Mouse (Mus musculus) limb, embryonic 13.5 days (tissue): ENCODE results near the gene C530025M09Rik. TPM values are rescaled to one million over a fixed set of nuclear protein-coding genes. Genes with fewer than 3 reads are reported as not detected.

Experiments used
- ATAC-seq: fragments of 200-750 bp; cut with Nextera tagmentation; 2 replicates; pipeline ENCODE4 v1.8.0; 2017; ENCODE audit warnings: low read depth, moderate number of reproducible peaks, moderate TSS enrichment; ENCODE audit not compliant: low FRiP score
- H3K27ac ChIP-seq: fragments of 300-500 bp; sonication (generic); 2 replicates; pipeline ENCODE4 v1.5.1; 2015; ENCODE audit warnings: inconsistent platforms, mild to moderate bottlenecking, moderate library complexity
- H3K27me3 ChIP-seq: fragments of 300-500 bp; sonication (generic); 2 replicates; pipeline ENCODE4 v1.6.1; 2015; ENCODE audit warnings: mild to moderate bottlenecking, inconsistent platforms
- H3K36me3 ChIP-seq: fragments of 300-500 bp; sonication (generic); 2 replicates; pipeline ENCODE4 v1.6.1; 2015; ENCODE audit warnings: inconsistent platforms, mild to moderate bottlenecking, moderate library complexity
- H3K4me1 ChIP-seq: fragments of 300-500 bp; sonication (generic); 2 replicates; pipeline ENCODE4 v1.6.1; 2015; ENCODE audit warnings: inconsistent platforms
- H3K4me2 ChIP-seq: fragments of 300-500 bp; sonication (generic); replicated peaks from 2 replicates; pipeline ENCODE4 v1.6.1; 2015; ENCODE audit warnings: inconsistent platforms, mild to moderate bottlenecking, moderate library complexity
- H3K4me3 ChIP-seq: fragments of 300-500 bp; sonication (generic); 2 replicates; pipeline ENCODE4 v1.5.1; 2015; ENCODE audit warnings: moderate library complexity, mild to moderate bottlenecking, inconsistent platforms
- H3K9ac ChIP-seq: fragments of 300-500 bp; sonication (generic); 2 replicates; pipeline ENCODE4 v1.6.1; 2015; ENCODE audit warnings: mild to moderate bottlenecking, inconsistent platforms
- H3K9me3 ChIP-seq: fragments of 300-500 bp; sonication (generic); 2 replicates; pipeline ENCODE4 v1.6.1; 2016; ENCODE audit warnings: inconsistent platforms
- WGBS: fragments of 180-500 bp; shearing (Covaris S2); methylation state at CpG from one replicate; pipeline ENCODE4 v1.1.7; 2015; 5-methylcytosine and 5-hydroxymethylcytosine counted together
- polyA plus RNA-seq: library from polyadenylated mRNA; unstranded; fragments of >200 nt; fragmentation: Nextera tagmentation; extraction: Ambion mirVana; gene quantifications from 2 replicates; pipeline ENCODE4 v1.2.1, GENCODE M21; 2015

C530025M09Rik gene
- polyA plus RNA-seq, 1 experiment from 2014 or later, result 0.45 TPM

DNA sequence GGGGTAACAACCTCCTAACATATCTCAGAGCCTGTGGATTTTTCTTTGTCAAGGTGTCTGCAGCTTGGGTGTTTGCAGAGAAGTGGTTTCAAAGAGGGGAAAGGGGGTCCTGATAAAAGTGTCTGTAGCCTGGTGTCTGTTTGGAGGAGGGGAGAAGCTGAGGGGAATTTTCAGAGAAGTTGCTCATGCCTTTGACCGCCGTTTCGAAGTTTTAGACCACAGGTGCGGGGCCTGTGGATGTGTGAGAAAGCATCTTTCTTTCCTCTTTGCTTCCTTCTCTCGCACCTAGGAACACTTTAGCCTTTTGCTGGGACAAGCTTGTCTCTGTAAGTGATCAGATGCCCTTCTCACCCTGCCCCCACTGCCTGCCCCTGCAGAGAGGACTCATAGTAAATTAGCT is 1.3 kb upstream of the C530025M09Rik start:
- H3K27me3 ChIP-seq, result peaks cover 49% of the 10 kb centered on the region
- H3K9me3 ChIP-seq, result no peaks in the 10 kb centered on the region
- peak overlapping the region; percentile 65 for H3K4me3 ChIP-seq
- 9% methylated on average over 5 of the region's 5 CpGs for WGBS
- ATAC-seq, result no peak
- H3K4me1 ChIP-seq, result peaks cover 17% of the 10 kb centered on the region
- no peak overlapping the region for H3K9ac ChIP-seq
- peak overlapping the region; percentile 89 for H3K4me2 ChIP-seq
- no peak overlapping the region for H3K27ac ChIP-seq
- no peaks in the 10 kb centered on the region for H3K36me3 ChIP-seq

GRCm38 (mm10) chr2:149831459-149832245 is 639 bp upstream of the C530025M09Rik start:
- Histone ChIP-seq H3K4me3 (peak overlapping the region; percentile 65), H3K9ac (peak overlapping the region; percentile 68), H3K27me3 (peaks cover 49% of the 10 kb centered on the region), H3K27ac (no peak overlapping the region), H3K4me2 (peak overlapping the region; percentile 89), H3K9me3 (no peaks in the 10 kb centered on the region), H3K36me3 (no peaks in the 10 kb centered on the region), H3K4me1 (peaks cover 17% of the 10 kb centered on the region)
- ATAC-seq, result no peak
- 1% methylated on average over 29 of the region's 29 CpGs for WGBS

DNA sequence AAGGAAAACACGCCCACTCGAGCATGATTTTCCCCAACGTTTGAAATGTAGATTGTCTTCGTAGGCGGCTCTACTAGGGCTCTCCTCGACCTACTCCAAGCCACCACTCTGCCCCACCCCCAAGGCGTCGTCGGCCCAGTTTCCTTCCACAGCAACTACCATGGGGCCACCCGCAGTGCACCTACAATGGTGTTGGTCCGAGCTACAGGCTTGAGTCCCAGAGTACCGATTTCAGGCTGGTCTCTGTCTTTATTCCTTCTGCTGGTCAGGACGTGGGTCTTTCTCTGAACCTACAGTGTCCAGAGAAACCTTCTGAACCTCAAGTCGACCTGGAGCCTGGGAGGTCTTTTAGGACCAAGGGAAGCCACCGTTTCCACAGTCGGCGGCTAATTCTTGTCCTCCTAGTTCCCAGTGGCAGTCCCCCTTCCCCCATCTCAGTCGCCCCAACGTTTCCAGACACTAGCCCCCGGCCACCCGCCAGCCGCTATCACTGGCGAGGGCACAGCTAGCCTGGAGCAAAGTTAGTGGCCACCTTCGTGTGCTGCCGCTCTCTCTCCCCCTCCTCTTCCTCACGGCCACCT is 968 bp downstream of the C530025M09Rik start:
- WGBS, result 2% methylated on average over 26 of the region's 26 CpGs
- no peak overlapping the region for H3K27ac ChIP-seq
- H3K27me3 ChIP-seq, result peaks cover 52% of the 10 kb centered on the region
- peaks cover 17% of the 10 kb centered on the region for H3K4me1 ChIP-seq
- H3K4me3 ChIP-seq, result peak overlapping the region; percentile 65
- no peaks in the 10 kb centered on the region for H3K36me3 ChIP-seq
- peak; percentile 48 for ATAC-seq
- peak overlapping the region; percentile 68 for H3K9ac ChIP-seq
- H3K4me2 ChIP-seq, result peak overlapping the region; percentile 89
- H3K9me3 ChIP-seq, result no peaks in the 10 kb centered on the region

- no peak for ATAC-seq
- H3K27ac ChIP-seq, result no peak within 1 kb of the TSS
- 80% methylated on average over 2 of the region's 2 CpGs for WGBS
Observed at GRCm38 (mm10) chr2:149828911-149829310, 2.1 kb downstream of the C530025M09Rik start, which contains the start of gene Syndig1. Gene Syndig1 (plus strand): TSS chr2:149829211.

GRCm38 (mm10) chr2:149820201-149820600 is 10.8 kb downstream of the C530025M09Rik start:
- Histone ChIP-seq H3K4me1 (no peaks in the 10 kb centered on the region), H3K36me3 (no peaks in the 10 kb centered on the region), H3K9me3 (no peaks in the 10 kb centered on the region), H3K27me3 (no peaks in the 10 kb centered on the region), H3K9ac (no peak overlapping the region), H3K27ac (no peak overlapping the region), H3K4me3 (no peak overlapping the region), H3K4me2 (no peak overlapping the region)
- ATAC-seq, result no peak
- 43% methylated on average over 2 of the region's 2 CpGs for WGBS

More at GRCm38 (mm10) chr2:149828911-149829310, 2.1 kb downstream of the C530025M09Rik start, which contains the start of gene Syndig1:
- Histone ChIP-seq H3K9me3 (no peaks in the 10 kb centered on the region), H3K4me1 (peaks cover 17% of the 10 kb centered on the region), H3K36me3 (no peaks in the 10 kb centered on the region), H3K4me2 (peak within 1 kb of the TSS; percentile 89), H3K4me3 (peak within 1 kb of the TSS; percentile 65), H3K27me3 (peaks cover 52% of the 10 kb centered on the region), H3K9ac (peak within 1 kb of the TSS; percentile 68; the same call in 1 of the 2 replicates)

DNA sequence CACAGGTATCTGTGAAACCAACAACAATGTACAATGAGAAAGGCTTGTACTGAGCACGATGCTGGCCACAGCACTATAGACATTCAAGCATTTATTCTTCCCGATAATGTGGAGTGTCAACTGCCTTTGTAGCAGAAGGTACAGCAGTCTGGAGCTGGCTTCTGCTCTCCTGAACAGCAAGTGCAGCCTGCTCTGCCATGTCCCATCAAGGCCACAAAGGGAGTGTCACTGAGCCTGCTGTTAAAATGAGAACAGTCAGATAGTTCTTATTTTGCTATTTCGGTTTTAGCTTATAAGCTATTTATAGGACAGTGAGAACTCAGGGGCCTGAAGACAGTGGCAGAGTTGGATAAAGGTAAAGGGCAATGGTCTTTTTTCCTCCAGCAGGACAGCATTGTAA is 11.3 kb downstream of the C530025M09Rik start:
- Histone ChIP-seq H3K4me3 (no peak overlapping the region), H3K9me3 (no peaks in the 10 kb centered on the region), H3K27me3 (no peaks in the 10 kb centered on the region), H3K27ac (no peak overlapping the region), H3K4me2 (no peak overlapping the region), H3K4me1 (no peaks in the 10 kb centered on the region), H3K36me3 (no peaks in the 10 kb centered on the region), H3K9ac (no peak overlapping the region)
- no peak for ATAC-seq
- 89% methylated on average over 3 of the region's 3 CpGs for WGBS

DNA sequence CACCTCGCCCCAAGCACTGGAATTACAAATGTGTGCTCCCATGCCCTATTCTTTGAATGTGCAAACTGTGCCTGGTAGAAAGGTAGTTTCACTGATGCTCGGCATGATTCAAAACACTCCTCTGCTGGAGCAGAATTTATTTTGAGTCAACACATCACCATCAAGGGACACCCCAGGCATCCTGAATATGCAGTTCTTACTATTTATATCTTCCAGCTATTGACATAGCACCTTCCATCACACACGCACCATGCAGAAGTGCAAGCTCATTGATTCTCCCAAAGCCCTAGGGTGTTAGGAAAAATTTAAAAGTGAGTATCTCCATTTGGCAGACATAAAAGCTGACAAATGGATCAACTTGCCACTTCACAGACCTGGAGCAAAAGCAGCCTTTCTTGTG is 12.6 kb downstream of the C530025M09Rik start:
- ATAC-seq, result no peak
- 72% methylated on average over 3 of the region's 3 CpGs for WGBS
- no peak overlapping the region for H3K4me3 ChIP-seq
- no peaks in the 10 kb centered on the region for H3K36me3 ChIP-seq
- no peak overlapping the region for H3K27ac ChIP-seq
- H3K9ac ChIP-seq, result no peak overlapping the region
- H3K4me1 ChIP-seq, result no peaks in the 10 kb centered on the region
- H3K4me2 ChIP-seq, result no peak overlapping the region
- H3K9me3 ChIP-seq, result no peaks in the 10 kb centered on the region
- H3K27me3 ChIP-seq, result no peaks in the 10 kb centered on the region

DNA sequence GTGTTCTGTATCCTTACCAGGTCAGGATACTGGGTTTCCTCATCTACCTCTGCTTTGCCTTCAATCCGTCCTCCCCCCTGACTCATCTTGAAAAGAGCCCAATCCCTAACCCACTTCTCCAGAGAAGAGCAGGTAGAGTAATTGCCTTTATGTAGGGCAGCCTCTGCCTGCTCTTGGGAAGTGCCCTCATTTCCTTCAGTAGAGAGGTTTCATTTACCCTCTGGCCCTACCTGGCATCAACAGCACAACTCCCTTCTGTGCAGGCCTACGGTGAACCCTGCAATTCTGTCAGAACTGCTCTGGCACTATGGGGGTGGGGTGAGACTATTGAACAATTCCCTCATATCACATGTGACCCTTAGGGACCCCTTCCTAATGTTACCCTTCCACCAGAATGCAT is 18.1 kb downstream of the C530025M09Rik start:
- Histone ChIP-seq H3K4me2 (no peak overlapping the region), H3K4me3 (no peak overlapping the region), H3K36me3 (no peaks in the 10 kb centered on the region), H3K4me1 (no peaks in the 10 kb centered on the region), H3K27ac (no peak overlapping the region), H3K27me3 (no peaks in the 10 kb centered on the region), H3K9ac (no peak overlapping the region), H3K9me3 (no peaks in the 10 kb centered on the region)
- no peak for ATAC-seq
- WGBS, result 85% methylated on average over 2 of the region's 2 CpGs

GRCm38 (mm10) chr2:149805256-149805655 is 25.8 kb downstream of the C530025M09Rik start:
- no peaks in the 10 kb centered on the region for H3K36me3 ChIP-seq
- WGBS, result 90% methylated on average over 2 of the region's 2 CpGs
- H3K27ac ChIP-seq, result no peak overlapping the region
- no peaks in the 10 kb centered on the region for H3K4me1 ChIP-seq
- H3K4me2 ChIP-seq, result no peak overlapping the region
- no peaks in the 10 kb centered on the region for H3K27me3 ChIP-seq
- no peak overlapping the region for H3K9ac ChIP-seq
- H3K9me3 ChIP-seq, result no peaks in the 10 kb centered on the region
- ATAC-seq, result no peak
- H3K4me3 ChIP-seq, result no peak overlapping the region

DNA sequence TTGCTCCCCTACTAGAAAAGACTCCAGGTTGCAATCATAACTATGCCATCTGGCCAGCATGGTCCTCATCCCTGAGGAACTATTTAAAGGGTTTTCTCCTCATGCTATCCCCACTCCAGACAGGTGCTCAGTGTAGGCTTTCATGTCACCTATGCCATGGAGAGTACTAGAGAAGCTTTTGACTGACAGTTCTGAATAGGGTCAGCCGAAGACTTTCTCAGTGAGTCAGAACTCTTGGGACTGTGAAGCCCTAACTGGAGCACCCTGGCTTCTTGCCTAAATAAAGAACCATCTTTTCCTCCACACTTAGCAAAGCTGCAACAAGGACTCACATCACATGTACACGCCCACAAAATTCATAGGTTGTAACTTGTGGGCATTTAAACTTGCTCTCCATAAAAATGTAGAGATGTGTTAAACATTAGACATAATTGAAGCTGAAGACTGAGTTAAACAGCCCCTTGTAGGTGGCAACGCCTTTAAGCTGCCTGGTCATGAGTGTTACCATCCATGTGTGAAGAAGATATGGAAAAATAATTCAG is 26.3 kb downstream of the C530025M09Rik start:
- H3K27me3 ChIP-seq, result no peaks in the 10 kb centered on the region
- no peak overlapping the region for H3K4me2 ChIP-seq
- no peaks in the 10 kb centered on the region for H3K4me1 ChIP-seq
- no peaks in the 10 kb centered on the region for H3K36me3 ChIP-seq
- H3K9ac ChIP-seq, result no peak overlapping the region
- no peaks in the 10 kb centered on the region for H3K9me3 ChIP-seq
- WGBS, result 80% methylated on average over 3 of the region's 3 CpGs
- H3K4me3 ChIP-seq, result no peak overlapping the region
- no peak overlapping the region for H3K27ac ChIP-seq
- ATAC-seq, result no peak

- no peak for ATAC-seq
- Histone ChIP-seq H3K9me3 (no peaks in the 10 kb centered on the region), H3K4me1 (no peaks in the 10 kb centered on the region), H3K4me2 (no peak overlapping the region), H3K9ac (no peak overlapping the region), H3K4me3 (no peak overlapping the region), H3K36me3 (no peaks in the 10 kb centered on the region), H3K27me3 (no peaks in the 10 kb centered on the region), H3K27ac (no peak overlapping the region)
- 32% methylated on average over 3 of the region's 3 CpGs for WGBS
Observed at GRCm38 (mm10) chr2:149798613-149799012, 32.4 kb downstream of the C530025M09Rik start.
